Mouse (Mus musculus) CH12.LX (cell line): Measurements from ENCODE around the gene Denr.

Experiments used
- CHD2 ChIP-seq: IDR thresholded peaks from 2 replicates; pipeline ENCODE4 v1.6.1; 2011; ENCODE audit warnings: low read length, improper control_type of control experiment
- CTCF ChIP-seq, 2 experiments: IDR thresholded peaks in 1 of 2; conservative IDR thresholded peaks in 1 of 2; 2 replicates each; pipeline ENCODE4 v1.5.1; 2011 to 2012; ENCODE audit warnings: low read depth in 2 of 2, low read length in 2 of 2, improper control_type of control experiment in 1 of 2, inconsistent platforms in 1 of 2, mild to moderate bottlenecking in 1 of 2, moderate library complexity in 1 of 2
- ELF1 ChIP-seq: IDR thresholded peaks from 2 replicates; pipeline ENCODE4 v1.6.1; 2014; ENCODE audit warnings: low read depth, mild to moderate bottlenecking, inconsistent platforms, low read length, improper control_type of control experiment
- NRF1 ChIP-seq: IDR thresholded peaks from 2 replicates; pipeline ENCODE4 v1.6.1; 2014; ENCODE audit warnings: low read depth, mild to moderate bottlenecking, inconsistent platforms, low read length, improper control_type of control experiment, moderate library complexity
- POLR2A ChIP-seq: IDR thresholded peaks from 2 replicates; pipeline ENCODE4 v1.6.1; 2011; ENCODE audit warnings: low read depth, mild to moderate bottlenecking, improper control_type of control experiment, low read length
- RCOR1 ChIP-seq: conservative IDR thresholded peaks from 2 replicates; pipeline ENCODE4 v1.6.1; 2012; ENCODE audit warnings: low read depth, mild to moderate bottlenecking, inconsistent platforms, low read length, improper control_type of control experiment
- SIN3A ChIP-seq: IDR thresholded peaks from 2 replicates; pipeline ENCODE4 v1.6.1; 2012; ENCODE audit warnings: low read length, improper control_type of control experiment, inconsistent platforms
- SMC3 ChIP-seq: IDR thresholded peaks from 2 replicates; pipeline ENCODE4 v1.6.1; 2011; ENCODE audit warnings: low read depth, low read length, improper control_type of control experiment
- ZC3H11A ChIP-seq: IDR thresholded peaks from 2 replicates; pipeline ENCODE4 v1.6.1; 2012; ENCODE audit warnings: low read depth, mild to moderate bottlenecking, inconsistent platforms, low read length, improper control_type of control experiment
- ZKSCAN1 ChIP-seq: IDR thresholded peaks from 2 replicates; pipeline ENCODE4 v1.6.1; 2012; ENCODE audit warnings: low read depth, inconsistent platforms, low read length, improper control_type of control experiment, borderline replicate concordance
- ZMIZ1 ChIP-seq: IDR thresholded peaks from 2 replicates; pipeline ENCODE4 v1.6.1; 2012; ENCODE audit warnings: low read depth, mild to moderate bottlenecking, inconsistent platforms, low read length, improper control_type of control experiment

DNA sequence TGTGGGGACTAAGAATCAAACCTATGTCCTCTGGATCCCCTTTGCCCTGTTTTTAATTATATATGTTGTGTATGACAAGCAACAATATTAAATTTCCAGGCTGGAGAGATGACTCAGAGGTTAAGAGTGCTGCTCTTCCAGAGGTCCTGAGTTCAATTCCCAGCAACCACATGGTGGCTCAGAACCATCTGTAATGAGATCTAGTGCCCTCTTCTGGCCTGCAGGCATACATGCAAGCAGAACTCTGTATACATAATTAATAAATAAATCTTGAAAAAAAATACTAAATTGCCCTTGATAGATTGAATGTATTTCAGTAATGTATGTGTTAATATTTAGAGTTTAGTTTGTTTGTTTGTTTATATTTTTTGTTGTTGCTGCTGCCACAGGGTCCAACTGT lies 26.0 kb downstream of the Denr start:
- TF ChIP-seq ZC3H11A, result no peak
- TF ChIP-seq ZMIZ1, result no peak
- TF ChIP-seq CTCF (conservative IDR thresholded peaks at IDR 0.05 in 1 of 2, IDR thresholded peaks at IDR 0.05 in 1 of 2; ENCODE audit: low read depth in 2 of 2, low read length in 2 of 2), result peak in 1 of 2 experiments; percentile 24; a peak in 2 of 4 replicates
- TF ChIP-seq POLR2A, result no peak
- no peak for TF ChIP-seq ELF1
- no peak for TF ChIP-seq ZKSCAN1
- no peak for TF ChIP-seq CHD2
- TF ChIP-seq RCOR1, result no peak
- TF ChIP-seq SMC3, result no peak
- no peak for TF ChIP-seq SIN3A
- TF ChIP-seq NRF1, result no peak
